Mouse (Mus musculus) C2C12 (cell line): Measurements from ENCODE around the gene Slc16a14.

Source experiments
- CTCF ChIP-seq: IDR thresholded peaks from one replicate; pipeline ENCODE4 v1.5.1; 2011; ENCODE audit not compliant: control insufficient read depth, insufficient read depth, insufficient read length
- FOSL1 ChIP-seq: IDR thresholded peaks from one replicate; pipeline ENCODE4 v1.8.0; 2011; ENCODE audit warnings: mild to moderate bottlenecking, low read length; ENCODE audit not compliant: poor library complexity, insufficient read depth, severe bottlenecking
- MAX ChIP-seq: IDR thresholded peaks from one replicate; pipeline ENCODE4 v1.6.1; 2011; ENCODE audit warnings: mild to moderate bottlenecking, control low read depth
- MYOG ChIP-seq: IDR thresholded peaks from one replicate; pipeline ENCODE4 v1.6.1; 2011; ENCODE audit not compliant: control insufficient read depth, insufficient read length; ENCODE audit errors: extremely low read depth
- USF1 ChIP-seq: IDR thresholded peaks from one replicate; pipeline ENCODE4 v1.6.1; 2011; ENCODE audit warnings: low read depth, mild to moderate bottlenecking, control low read depth, moderate library complexity

GRCm38 (mm10) chr1:84860360-84861254 lies 74.3 kb downstream of the Slc16a14 start:
- no peak for TF ChIP-seq CTCF
- TF ChIP-seq FOSL1, result no peak
- TF ChIP-seq MAX, result no peak
- no peak for TF ChIP-seq USF1
- TF ChIP-seq MYOG, result no peak
